Mouse (Mus musculus) lung, postnatal 0 days (tissue): Measurements from ENCODE around the gene Apex2.
"Not testable (repeated sequence)": the region's sequence is repeated elsewhere in the genome, so short reads cannot be mapped to it uniquely, and the experiment has no call there.

Experiments used
- CTCF ChIP-seq: IDR thresholded peaks from 2 replicates; pipeline ENCODE4 v1.5.1; 2016; ENCODE audit warnings: antibody characterized with exemption, mild to moderate bottlenecking
- EP300 ChIP-seq: IDR thresholded peaks from 2 replicates; pipeline ENCODE4 v1.6.1; 2016; ENCODE audit warnings: antibody characterized with exemption, mild to moderate bottlenecking, control low read depth

DNA sequence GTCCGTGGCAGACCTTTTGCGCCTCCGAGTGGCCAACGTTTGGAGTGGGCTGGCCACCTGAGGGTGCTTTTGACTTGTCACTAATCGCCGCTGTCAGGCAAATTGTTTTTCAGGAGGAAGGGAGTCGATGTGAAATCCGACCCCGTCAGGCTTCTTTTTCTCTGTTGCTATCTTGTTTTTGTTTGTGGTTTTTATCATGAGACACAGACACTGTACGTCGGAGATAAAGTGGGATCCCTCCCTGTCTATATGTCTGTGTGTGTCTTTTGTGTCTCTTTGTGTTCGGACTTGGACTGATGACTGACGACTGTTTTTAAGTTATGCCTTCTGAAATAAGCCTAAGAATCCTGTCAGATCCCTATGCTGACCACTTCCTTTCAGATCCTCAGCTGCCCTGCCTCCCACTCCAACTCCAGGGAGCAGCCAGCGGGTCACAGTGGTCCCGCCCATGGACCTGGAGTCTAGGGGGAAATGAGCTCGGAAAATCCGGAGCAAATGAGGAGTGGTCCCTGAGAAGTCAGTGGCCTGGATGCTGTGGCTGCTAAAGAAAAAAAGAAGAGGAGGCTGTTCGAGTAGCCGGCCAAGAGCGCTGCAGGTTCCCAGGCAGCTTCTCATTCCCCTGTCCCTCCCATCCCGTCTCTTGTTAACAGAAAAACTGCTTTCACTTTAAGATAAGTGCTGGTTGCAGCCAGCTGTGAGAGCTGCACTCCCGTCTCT lies 103.2 kb downstream of the Apex2 start:
- TF ChIP-seq CTCF, EP300: not testable (repeated sequence)
